Mouse (Mus musculus): ENCODE measurements at regions not wholly inside any gene's neighbourhood (a gene's known extent, or its start where the extent isn't known, plus 50 kb on each side); places are given as distances from the start of the nearest gene placed in this dataset.

DNA sequence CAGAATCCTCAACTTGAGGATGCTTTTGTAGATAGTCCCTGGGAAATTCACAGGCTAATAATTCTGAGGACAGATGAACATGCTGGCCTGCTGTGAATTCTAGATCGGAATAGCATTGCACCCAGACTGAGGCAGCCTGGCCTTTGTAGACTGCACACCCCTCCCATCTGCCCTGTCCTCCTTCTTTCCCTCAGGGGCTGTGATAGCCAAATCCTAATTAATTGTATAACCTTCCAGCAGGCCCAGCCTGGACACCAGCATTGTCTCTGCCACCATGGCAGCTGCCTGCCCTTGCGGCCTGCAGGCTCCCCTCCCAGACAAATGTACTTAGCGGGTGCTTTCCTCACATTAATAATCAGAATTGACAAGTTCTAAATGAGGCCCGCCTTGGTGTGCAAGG lies 171.7 kb upstream of the Rbfox1 start:
- TF ChIP-seq CTCF (IDR thresholded peaks at IDR 0.05; ENCODE audit: control insufficient read depth, insufficient read depth, insufficient replicate concordance, low read depth, low read length) (no peak), POLR2A (IDR thresholded peaks at IDR 0.05; ENCODE audit: control insufficient read depth, low read depth, low read length) (no peak)

All from testis, adult 2 months (tissue).